Mouse (Mus musculus) hindbrain, embryonic 13.5 days (tissue): ENCODE data around the gene Fbrsl1. TPM values are rescaled to one million over a fixed set of nuclear protein-coding genes. Genes with fewer than 3 reads are reported as not detected.

Experiments
- ATAC-seq: fragments of 200-750 bp; cut with Nextera tagmentation; 2 replicates; pipeline ENCODE4 v1.8.0; 2017; ENCODE audit warnings: moderate TSS enrichment; ENCODE audit not compliant: low FRiP score
- H3K27ac ChIP-seq: fragments of 300-500 bp; sonication (generic); 2 replicates; pipeline ENCODE4 v1.5.1; 2015; ENCODE audit warnings: inconsistent platforms, mild to moderate bottlenecking, moderate library complexity
- H3K27me3 ChIP-seq: fragments of 300-500 bp; sonication (generic); 2 replicates; pipeline ENCODE4 v1.6.1; 2015; ENCODE audit warnings: mild to moderate bottlenecking, inconsistent platforms
- H3K36me3 ChIP-seq: fragments of 300-500 bp; sonication (generic); 2 replicates; pipeline ENCODE4 v1.6.1; 2015; ENCODE audit warnings: mild to moderate bottlenecking, inconsistent platforms
- H3K4me1 ChIP-seq: fragments of 300-500 bp; sonication (generic); replicated peaks from 2 replicates; pipeline ENCODE4 v1.6.1; 2015; ENCODE audit warnings: inconsistent platforms
- H3K4me2 ChIP-seq: fragments of 300-500 bp; sonication (generic); 2 replicates; pipeline ENCODE4 v1.6.1; 2015; ENCODE audit warnings: inconsistent platforms, mild to moderate bottlenecking, moderate library complexity
- H3K4me3 ChIP-seq: fragments of 300-500 bp; sonication (generic); 2 replicates; pipeline ENCODE4 v1.5.1; 2015; ENCODE audit warnings: mild to moderate bottlenecking, inconsistent platforms
- H3K9ac ChIP-seq: fragments of 300-500 bp; sonication (generic); 2 replicates; pipeline ENCODE4 v1.6.1; 2015; ENCODE audit warnings: mild to moderate bottlenecking, inconsistent platforms
- H3K9me3 ChIP-seq: fragments of 300-500 bp; sonication (generic); 2 replicates; pipeline ENCODE4 v1.6.1; 2016; ENCODE audit warnings: inconsistent platforms
- WGBS: fragments of 180-500 bp; shearing (Covaris S2); methylation state at CpG from one replicate; pipeline ENCODE4 v1.1.7; 2015; 5-methylcytosine and 5-hydroxymethylcytosine counted together
- polyA plus RNA-seq: library from polyadenylated mRNA; unstranded; fragments of >200 nt; fragmentation: Nextera tagmentation; extraction: Ambion mirVana; gene quantifications from 2 replicates; pipeline ENCODE4 v1.2.1, GENCODE M21; 2015

Gene Fbrsl1
- polyA plus RNA-seq, 1 experiment from 2014 or later = 20.7 TPM

GRCm38 (mm10) chr5:110344524-110344923 is 103.8 kb downstream of the Fbrsl1 start, which contains the start of gene Lrcol1:
Gene Lrcol1, plus strand, starts transcription at chr5:110344730.
- no peak within 1 kb of the TSS for H3K4me2 ChIP-seq
- WGBS = 91% methylated on average over 4 of the region's 4 CpGs
- H3K36me3 ChIP-seq = no peaks in the 10 kb centered on the region

GRCm38 (mm10) chr5:110342648-110343284 is 105.5 kb downstream of the Fbrsl1 start, which contains the start of gene P2rx2:
Gene P2rx2, minus strand, starts transcription at chr5:110343212.
- ATAC-seq = peak; percentile 72
- Histone ChIP-seq H3K36me3 (no peaks in the 10 kb centered on the region), H3K4me2 (peak within 1 kb of the TSS; percentile 97), H3K4me1 (peaks cover 16% of the 10 kb centered on the region), H3K27ac (no peak within 1 kb of the TSS), H3K4me3 (peak within 1 kb of the TSS; percentile 55), H3K9me3 (no peaks in the 10 kb centered on the region), H3K9ac (peak within 1 kb of the TSS; percentile 76), H3K27me3 (peaks cover 44% of the 10 kb centered on the region)
- 1% methylated on average over 43 of the region's 43 CpGs for WGBS

More at GRCm38 (mm10) chr5:110344524-110344923, 103.8 kb downstream of the Fbrsl1 start, which contains the start of gene Lrcol1:
- Histone ChIP-seq H3K27me3 (peaks cover 44% of the 10 kb centered on the region), H3K4me1 (peaks cover 16% of the 10 kb centered on the region), H3K27ac (no peak within 1 kb of the TSS), H3K4me3 (no peak within 1 kb of the TSS), H3K9ac (no peak within 1 kb of the TSS), H3K9me3 (no peaks in the 10 kb centered on the region)
- no peak for ATAC-seq

- Histone ChIP-seq H3K27me3 (peaks cover 30% of the 10 kb centered on the region), H3K27ac (no peak overlapping the region), H3K4me2 (no peak overlapping the region), H3K9me3 (no peaks in the 10 kb centered on the region), H3K36me3 (peaks cover 23% of the 10 kb centered on the region), H3K9ac (no peak overlapping the region), H3K4me1 (peaks cover 16% of the 10 kb centered on the region), H3K4me3 (no peak overlapping the region)
- WGBS = 89% methylated on average over 2 of the region's 2 CpGs
- no peak for ATAC-seq
Observed at GRCm38 (mm10) chr5:110338792-110339191, 109.5 kb downstream of the Fbrsl1 start.

- no peak for ATAC-seq
- H3K27me3 ChIP-seq = no peaks in the 10 kb centered on the region
- H3K4me3 ChIP-seq = no peak overlapping the region
- H3K4me1 ChIP-seq = no peaks in the 10 kb centered on the region
- H3K9ac ChIP-seq = no peak overlapping the region
- H3K27ac ChIP-seq = no peak overlapping the region
- WGBS = 89% methylated on average over 3 of the region's 3 CpGs
- H3K4me2 ChIP-seq = no peak overlapping the region
- H3K36me3 ChIP-seq = peaks cover 47% of the 10 kb centered on the region
- H3K9me3 ChIP-seq = no peaks in the 10 kb centered on the region
Observed at GRCm38 (mm10) chr5:110330508-110330907, 117.8 kb downstream of the Fbrsl1 start.

GRCm38 (mm10) chr5:110313127-110313526 is 135.2 kb downstream of the Fbrsl1 start:
- no peak for ATAC-seq
- Histone ChIP-seq H3K4me1 (no peaks in the 10 kb centered on the region), H3K9me3 (no peaks in the 10 kb centered on the region), H3K36me3 (peaks cover 32% of the 10 kb centered on the region), H3K4me2 (no peak overlapping the region), H3K4me3 (no peak overlapping the region), H3K9ac (no peak overlapping the region), H3K27me3 (no peaks in the 10 kb centered on the region), H3K27ac (no peak overlapping the region)
- 94% methylated on average over 3 of the region's 3 CpGs for WGBS

Other genes starting within 250 kb of the Fbrsl1 start
- 22.8 and 23.8 TPM in 2 replicates for gene Ankle2, start 217.5 kb downstream of the Fbrsl1 start, polyA plus RNA-seq
- 89.4 and 93.9 TPM in 2 replicates for gene Pgam5, start 178.6 kb downstream of the Fbrsl1 start, polyA plus RNA-seq
- gene Pxmp2, start 162.3 kb downstream of the Fbrsl1 start, polyA plus RNA-seq = 9.8 and 10.5 TPM in 2 replicates
- 8.2 and 9.1 TPM in 2 replicates for gene Pole, start 162.2 kb downstream of the Fbrsl1 start, polyA plus RNA-seq
- 5.1 and 6.5 TPM in 2 replicates for gene P2rx2, start 105.3 kb downstream of the Fbrsl1 start, polyA plus RNA-seq
- gene Lrcol1, start 103.8 kb downstream of the Fbrsl1 start, polyA plus RNA-seq = not detected in 2 replicates
- 15.5 and 16.1 TPM in 2 replicates for gene Galnt9, start 95.9 kb upstream of the Fbrsl1 start, polyA plus RNA-seq
- 41.6 and 41.8 TPM in 2 replicates for gene Noc4l, start 204.9 kb upstream of the Fbrsl1 start, polyA plus RNA-seq
- 14.8 and 16.5 TPM in 2 replicates for gene Ddx51, start 204.9 kb upstream of the Fbrsl1 start, polyA plus RNA-seq